Mouse (Mus musculus) frontal cortex, postnatal 14 days (tissue): ENCODE measurements around the gene Akap1.
"Not testable (repeated sequence)": the region's sequence is repeated elsewhere in the genome, so short reads cannot be mapped to it uniquely, and the experiment has no call there.

Experiments used
- DNase-seq, 2 experiments: peaks; one replicate each; pipeline ENCODE4 v3.0.0; 2022; ENCODE audit warnings: low spot score in 2 of 2

Gene Akap1

GRCm38 (mm10) chr11:88864458-88865197 lies at the start of gene Akap1:
Gene Akap1 (minus strand): TSS chr11:88864586.
- DNase-seq: peak; percentile 94 to 96

GRCm38 (mm10) chr11:88909388-88910036 lies 45.1 kb upstream of the Akap1 start:
- no peak for DNase-seq

DNA sequence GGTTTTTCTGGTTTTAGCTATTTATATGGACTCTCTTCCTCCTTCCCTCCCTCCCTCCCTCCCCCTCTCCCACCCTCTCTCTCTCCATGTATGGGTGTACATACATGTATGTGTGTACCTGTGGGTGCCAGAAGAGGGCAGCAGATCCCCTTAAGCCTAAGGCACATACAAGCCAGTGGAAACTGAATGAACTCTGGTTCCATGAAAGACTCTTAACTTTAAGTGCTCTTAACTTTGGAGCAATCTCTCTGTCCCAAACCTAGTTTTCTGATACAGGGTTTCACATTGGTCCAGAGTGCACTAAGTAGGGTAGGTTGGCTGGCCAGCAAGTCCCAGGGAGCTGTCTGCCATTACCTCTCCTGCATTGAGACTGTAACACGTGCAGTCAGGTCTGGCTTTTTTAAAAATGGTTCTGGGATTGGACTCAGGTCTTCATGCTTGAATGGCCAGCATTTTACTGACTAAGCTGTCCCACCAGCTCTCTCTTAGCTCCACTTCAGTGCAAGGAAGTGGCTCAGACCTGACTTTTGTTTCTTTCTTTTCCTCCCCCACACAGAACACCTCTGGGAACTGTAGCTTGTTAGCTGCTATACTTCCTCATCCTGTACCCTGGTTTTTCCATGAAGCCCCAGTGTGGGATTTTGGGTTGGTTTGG lies 44.3 kb upstream of the Akap1 start:
- peak; percentile 21 to 40 for DNase-seq

- no peak for DNase-seq
Measured at GRCm38 (mm10) chr11:88907886-88908285, 43.5 kb upstream of the Akap1 start.

DNA sequence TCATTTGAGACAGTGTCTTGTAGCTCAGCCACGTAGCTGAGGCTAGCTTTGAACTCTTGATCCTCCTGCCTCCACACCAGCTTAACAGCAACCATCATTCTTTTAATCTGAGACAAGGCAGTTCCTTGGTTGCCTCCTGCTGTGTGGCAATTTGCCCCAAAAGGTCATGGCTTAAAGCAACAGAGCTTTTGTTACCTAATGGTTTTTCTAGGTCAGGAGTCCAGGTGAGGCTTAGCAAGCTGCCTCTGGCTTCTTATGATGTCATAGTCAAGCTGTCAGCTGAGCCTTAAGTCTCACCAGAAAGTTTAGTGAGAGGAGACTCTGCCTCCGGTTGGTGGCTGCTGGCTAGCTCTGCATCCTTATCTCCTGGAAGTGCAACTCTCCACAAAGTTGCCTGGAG lies 41.2 kb upstream of the Akap1 start:
- no peak for DNase-seq

- no peak for DNase-seq
Measured at GRCm38 (mm10) chr11:88904080-88904479, 39.7 kb upstream of the Akap1 start.

DNA sequence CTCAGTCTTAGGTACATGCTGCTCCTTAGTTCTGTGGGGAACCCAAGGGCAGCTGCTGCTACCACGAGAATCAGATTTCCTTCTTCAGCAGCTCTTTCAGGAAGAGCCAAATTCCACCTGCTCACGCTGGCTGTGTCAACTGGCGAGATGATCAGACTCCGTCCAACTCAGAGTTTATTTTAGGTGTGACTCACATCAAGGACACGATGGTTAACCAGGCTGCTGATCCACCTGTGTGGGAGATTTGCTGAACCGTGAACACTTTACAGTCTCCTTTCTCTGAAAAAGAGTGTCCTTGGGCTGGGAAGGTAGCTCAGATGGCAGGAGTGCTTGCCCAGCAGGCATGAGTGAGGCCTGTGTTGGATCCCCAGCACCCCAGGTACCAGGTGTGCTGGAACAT lies 38.4 kb upstream of the Akap1 start:
- DNase-seq: no peak

GRCm38 (mm10) chr11:88901341-88901802 lies 37.0 kb upstream of the Akap1 start:
- no peak for DNase-seq

DNA sequence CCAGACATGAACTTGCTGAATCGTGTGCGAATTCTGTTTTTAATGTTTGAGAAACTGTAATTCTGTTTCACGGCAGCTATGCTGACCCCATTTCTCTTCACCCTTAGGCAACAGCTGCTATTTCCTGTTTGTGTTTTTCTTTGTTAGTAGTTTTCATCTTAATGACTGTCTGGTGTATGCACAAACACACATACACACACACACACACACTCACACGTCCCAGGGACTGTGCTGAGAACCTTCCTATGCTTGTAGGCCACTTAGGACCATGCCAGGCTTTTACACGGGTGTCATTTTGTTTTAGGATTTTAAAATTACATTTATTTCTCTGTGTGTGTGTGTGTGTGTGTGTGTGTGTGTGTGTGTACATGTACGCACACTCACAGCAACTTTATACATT lies 35.2 kb upstream of the Akap1 start:
- DNase-seq: no peak

DNA sequence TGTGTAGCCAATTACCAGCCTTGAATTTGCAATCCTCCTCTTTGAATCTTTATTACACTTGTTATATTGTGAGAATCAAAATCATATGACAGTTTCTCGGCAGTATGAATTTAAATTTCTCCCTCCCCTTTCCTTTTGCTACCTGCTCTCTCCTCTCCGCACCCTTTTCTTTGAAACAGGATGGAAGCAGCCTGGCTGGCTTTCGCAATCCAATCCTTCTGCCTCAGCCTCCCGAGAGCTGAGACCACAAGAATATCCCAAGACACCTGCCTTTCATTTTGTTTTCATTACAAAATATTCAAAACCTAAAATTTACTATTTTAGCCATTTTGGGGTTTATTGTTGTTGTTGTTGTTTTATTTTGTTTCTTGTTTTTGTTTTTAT lies 34.0 kb upstream of the Akap1 start:
- no peak for DNase-seq

GRCm38 (mm10) chr11:88897624-88898379 lies 33.4 kb upstream of the Akap1 start:
- DNase-seq: no peak

- peak; percentile 55 to 59 for DNase-seq
Measured at GRCm38 (mm10) chr11:88895800-88896232, 31.4 kb upstream of the Akap1 start.

- peak in 1 of 2 experiments; percentile 15 for DNase-seq
Measured at GRCm38 (mm10) chr11:88895235-88895634, 30.8 kb upstream of the Akap1 start.

GRCm38 (mm10) chr11:88894279-88894678 lies 29.9 kb upstream of the Akap1 start:
- not testable (repeated sequence) for DNase-seq

DNA sequence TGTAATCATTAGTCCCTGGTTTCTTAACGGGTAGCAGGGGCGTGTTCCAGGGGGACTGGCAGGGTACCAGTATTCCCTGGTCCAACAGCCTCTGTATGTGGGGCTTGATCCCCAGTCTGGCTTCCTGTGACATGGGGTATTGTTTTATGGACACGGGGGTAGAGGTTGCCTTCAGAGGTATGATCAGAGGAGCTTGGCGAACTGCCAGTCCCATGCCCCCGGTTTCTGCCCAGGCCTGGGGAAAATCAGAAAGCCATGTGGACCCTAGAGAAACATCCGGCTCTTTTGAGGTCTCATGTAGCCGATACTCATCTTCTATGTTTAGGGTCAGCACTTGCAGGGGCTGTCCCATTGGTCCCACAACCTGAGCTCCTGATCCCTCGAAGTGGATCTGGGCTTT lies 29.1 kb upstream of the Akap1 start:
- peak in 1 of 2 experiments; percentile 33 for DNase-seq

- DNase-seq: peak in 1 of 2 experiments; percentile 39
Measured at GRCm38 (mm10) chr11:88892789-88893188, 28.4 kb upstream of the Akap1 start.

GRCm38 (mm10) chr11:88891921-88892561 lies 27.7 kb upstream of the Akap1 start:
- peak; percentile 50 to 72 for DNase-seq

- peak; percentile 34 to 56 for DNase-seq
Measured at GRCm38 (mm10) chr11:88891446-88891845, 27.1 kb upstream of the Akap1 start.

DNA sequence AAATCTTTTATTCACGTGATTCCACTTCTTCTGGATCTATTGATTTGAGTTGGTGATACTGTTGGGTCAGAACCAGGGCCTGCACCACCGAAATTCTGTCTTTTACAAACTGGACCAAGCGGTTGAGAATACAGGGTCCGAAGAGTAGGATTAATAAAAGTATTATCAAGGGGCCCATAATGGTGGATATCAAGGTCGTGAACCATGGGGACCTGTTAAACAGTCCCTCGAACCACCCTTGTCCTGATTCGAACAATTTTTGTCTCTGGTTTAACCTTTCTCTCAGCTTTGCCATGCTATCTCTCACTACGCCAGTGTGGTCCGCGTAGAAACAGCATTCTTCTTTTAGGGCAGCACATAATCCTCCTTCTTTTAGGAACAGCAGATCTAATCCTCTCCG lies 26.5 kb upstream of the Akap1 start:
- DNase-seq: not testable (repeated sequence)

DNA sequence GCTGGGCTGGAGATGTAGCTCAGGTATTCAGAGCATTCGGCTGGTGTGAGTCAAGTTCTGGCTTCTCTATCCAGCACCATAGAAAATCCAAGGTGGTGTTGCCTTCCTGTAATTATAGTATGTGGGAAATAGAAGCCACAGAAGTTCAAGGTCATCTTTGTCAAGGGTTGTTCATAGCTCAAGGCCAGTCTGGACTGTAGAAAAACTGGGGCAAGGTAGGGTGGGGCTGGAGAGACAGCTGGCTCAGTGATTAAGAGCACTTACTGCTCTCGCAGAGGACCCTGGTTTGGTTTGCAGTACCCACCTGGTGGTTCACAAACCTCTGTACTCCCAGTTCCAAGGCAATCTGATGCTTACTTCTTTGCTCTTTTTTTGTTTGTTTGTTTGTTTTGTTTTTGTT lies 24.6 kb upstream of the Akap1 start:
- DNase-seq: no peak

- no peak for DNase-seq
Measured at GRCm38 (mm10) chr11:88884376-88885065, 20.1 kb upstream of the Akap1 start.
